Mouse (Mus musculus): ENCODE results near the gene Tfap4. TPM values are rescaled to one million over a fixed set of nuclear protein-coding genes. Genes with fewer than 3 reads are reported as not detected.

Gene Tfap4
- 27.8 and 31.5 TPM in 2 replicates for polyA plus RNA-seq (2016; fragmentation: Nextera tagmentation; extraction: Ambion mirVana)

DNA sequence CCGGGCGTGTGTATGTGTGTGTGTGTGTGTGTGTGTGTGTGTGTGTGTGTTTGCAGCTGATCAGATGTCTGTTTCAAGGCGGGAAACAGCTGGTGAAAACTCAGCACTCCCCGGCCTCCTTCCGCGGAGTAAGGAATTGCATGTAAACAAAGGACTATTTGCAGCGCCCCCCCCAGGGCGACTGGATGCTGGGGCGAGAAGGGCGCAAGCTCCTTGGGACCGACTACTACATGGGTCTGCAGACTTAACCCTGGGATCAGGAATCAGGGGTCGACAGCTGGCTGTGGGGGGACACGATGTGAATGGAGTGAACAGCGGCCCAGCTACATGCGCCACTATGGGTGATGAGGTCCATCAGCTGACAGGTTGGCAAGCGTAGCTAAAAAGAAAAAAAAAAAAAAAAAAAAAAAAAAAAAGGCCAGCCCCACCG lies at the start of gene Tfap4:
TSS of gene Tfap4 (minus strand) at position 140 of the 430 bp plus-strand sequence.
- peak; percentile 17; the same call in 1 of the 2 replicates for ATAC-seq (ENCODE audit: insufficient number of reproducible peaks, insufficient read depth, low FRiP score, low TSS enrichment)
- WGBS: 1% methylated on average over 16 of the region's 17 CpGs

DNA sequence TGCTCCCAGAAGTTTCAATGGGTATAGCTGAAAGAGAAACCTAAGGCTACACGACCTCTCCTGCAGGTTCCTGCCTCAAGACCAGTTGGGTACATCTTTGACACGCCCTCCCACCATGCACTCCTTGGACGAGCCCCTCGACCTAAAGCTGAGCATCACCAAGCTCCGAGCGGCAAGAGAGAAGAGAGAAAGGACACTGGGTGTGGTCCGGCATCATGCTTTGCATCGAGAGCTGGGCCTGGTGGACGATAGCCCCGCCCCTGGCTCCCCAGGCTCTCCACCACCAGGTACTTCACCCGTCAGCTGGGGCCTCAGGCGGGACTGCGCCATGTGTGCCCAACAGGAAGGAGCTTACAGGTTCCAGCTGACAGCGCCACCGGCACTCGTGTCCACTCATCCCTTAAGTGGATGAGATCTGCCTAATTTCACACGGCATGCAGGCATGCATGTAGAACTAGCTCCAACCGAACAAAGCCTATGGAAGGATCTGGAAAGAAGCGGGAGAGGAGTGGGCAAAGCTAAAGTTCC lies 48.9 kb upstream of the Tfap4 start:
- no peak overlapping the region for H3K4me3 ChIP-seq
- H3K36me3 ChIP-seq: peaks cover 46% of the 10 kb centered on the region
- no peak overlapping the region for H3K9ac ChIP-seq
- no peak for ATAC-seq (ENCODE audit: insufficient number of reproducible peaks, insufficient read depth, low FRiP score, low TSS enrichment)
- no peak overlapping the region for H3K4me2 ChIP-seq (replicated peaks)
- no peaks in the 10 kb centered on the region for H3K27me3 ChIP-seq
- H3K4me1 ChIP-seq: peaks cover 46% of the 10 kb centered on the region
- 82% methylated on average over 19 of the region's 19 CpGs for WGBS
- no peak overlapping the region for H3K27ac ChIP-seq
- no peaks in the 10 kb centered on the region for H3K9me3 ChIP-seq

More for the DNA sequence above, at the start of gene Tfap4:
- H3K4me1 ChIP-seq: peaks cover 20% of the 10 kb centered on the region
- H3K27me3 ChIP-seq: no peaks in the 10 kb centered on the region
- no peaks in the 10 kb centered on the region for H3K9me3 ChIP-seq
- H3K9ac ChIP-seq: peak within 1 kb of the TSS; percentile 77
- H3K27ac ChIP-seq: peak within 1 kb of the TSS; percentile 95
- H3K36me3 ChIP-seq: no peaks in the 10 kb centered on the region
- H3K4me2 ChIP-seq (replicated peaks): peak within 1 kb of the TSS; percentile 76
- H3K4me3 ChIP-seq: peak within 1 kb of the TSS; percentile 62

DNA sequence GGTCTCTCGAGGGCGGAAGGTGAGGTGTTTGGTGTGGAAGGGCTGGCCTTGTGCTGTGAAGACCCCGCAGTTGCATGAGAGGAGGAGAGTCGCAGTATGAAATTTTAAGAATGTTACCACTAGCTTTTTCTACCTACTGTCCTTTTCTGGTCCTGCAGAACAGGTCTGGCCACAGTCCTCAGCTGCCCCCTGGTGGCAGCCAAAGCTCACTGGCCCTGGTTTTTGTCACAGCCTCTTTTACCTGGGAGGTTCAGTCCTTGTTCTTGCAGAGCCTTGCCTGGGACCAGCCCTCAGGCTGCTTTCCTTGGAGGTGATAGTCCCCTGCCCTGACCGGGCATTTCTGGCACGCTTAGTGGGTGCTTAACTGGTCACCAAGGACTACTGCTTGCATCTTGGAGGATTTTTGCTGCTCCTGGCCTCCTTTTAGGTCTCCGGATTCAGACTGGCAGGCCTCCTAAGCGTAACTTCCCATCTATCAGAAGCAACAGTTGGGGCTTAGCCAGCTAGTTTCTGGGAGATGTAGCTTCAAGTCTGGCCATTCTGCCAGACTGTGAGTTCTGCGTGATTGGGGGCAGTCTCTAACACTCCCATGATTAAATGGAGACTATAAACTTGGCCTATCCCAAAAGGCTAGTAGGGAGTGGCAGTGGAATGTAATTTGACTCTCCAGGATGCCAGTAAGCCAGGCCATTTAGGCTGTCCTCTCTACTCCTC lies 48.3 kb upstream of the Tfap4 start:
- no peaks in the 10 kb centered on the region for H3K27me3 ChIP-seq
- peaks cover 40% of the 10 kb centered on the region for H3K36me3 ChIP-seq
- 47% methylated on average over 9 of the region's 9 CpGs for WGBS
- H3K9ac ChIP-seq: no peak overlapping the region
- no peak for ATAC-seq (ENCODE audit: insufficient number of reproducible peaks, insufficient read depth, low FRiP score, low TSS enrichment)
- no peaks in the 10 kb centered on the region for H3K9me3 ChIP-seq
- peak overlapping the region; percentile 69 for H3K27ac ChIP-seq
- H3K4me1 ChIP-seq: peaks cover 52% of the 10 kb centered on the region
- no peak overlapping the region for H3K4me3 ChIP-seq
- no peak overlapping the region for H3K4me2 ChIP-seq (replicated peaks)

- no peak for ATAC-seq (ENCODE audit: insufficient number of reproducible peaks, insufficient read depth, low FRiP score, low TSS enrichment)
- 20% methylated on average over 5 of the region's 5 CpGs for WGBS
- peaks cover 30% of the 10 kb centered on the region for H3K36me3 ChIP-seq
- no peak overlapping the region for H3K4me3 ChIP-seq
- no peak overlapping the region for H3K4me2 ChIP-seq (replicated peaks)
- peak overlapping the region; percentile 30; the same call in 1 of the 2 replicates for H3K27ac ChIP-seq
- H3K27me3 ChIP-seq: no peaks in the 10 kb centered on the region
- H3K9ac ChIP-seq: no peak overlapping the region
- peaks cover 65% of the 10 kb centered on the region for H3K4me1 ChIP-seq
- no peaks in the 10 kb centered on the region for H3K9me3 ChIP-seq
Measured at GRCm38 (mm10) chr16:4606431-4607084, 46.9 kb upstream of the Tfap4 start.

DNA sequence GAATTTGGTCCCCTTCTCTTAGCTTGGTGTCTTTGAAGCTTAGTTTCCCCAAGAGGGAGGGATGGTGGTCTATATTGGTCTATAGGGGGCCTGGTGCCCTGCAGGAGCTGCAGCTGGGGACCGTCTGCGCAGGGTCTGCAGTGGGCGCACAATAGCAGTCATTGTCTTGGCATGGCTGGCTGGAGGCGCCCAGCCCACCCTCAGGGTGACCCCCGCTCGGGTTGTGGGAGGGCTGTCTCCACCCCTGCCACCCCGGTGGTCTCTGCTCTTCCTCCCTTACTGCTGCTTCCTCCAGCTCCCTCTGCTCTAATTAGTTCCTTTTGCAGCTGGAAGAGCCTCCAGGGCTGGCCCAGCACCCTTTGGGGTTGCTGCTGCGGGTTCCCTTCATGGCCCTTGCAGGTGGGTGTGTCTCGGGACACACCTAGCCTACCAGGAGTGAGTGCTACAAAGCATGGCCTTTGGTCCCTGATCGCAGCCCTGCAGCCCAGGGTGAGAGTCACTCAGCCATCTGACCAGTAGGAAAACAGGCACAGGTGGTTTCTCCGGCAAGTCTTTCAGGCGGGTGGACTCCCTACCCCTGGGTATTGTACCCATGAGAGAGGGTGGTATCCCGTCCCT lies 46.0 kb upstream of the Tfap4 start:
- H3K36me3 ChIP-seq: peaks cover 22% of the 10 kb centered on the region
- H3K9me3 ChIP-seq: no peaks in the 10 kb centered on the region
- H3K4me1 ChIP-seq: peaks cover 73% of the 10 kb centered on the region
- H3K9ac ChIP-seq: no peak overlapping the region
- ATAC-seq (ENCODE audit: insufficient number of reproducible peaks, insufficient read depth, low FRiP score, low TSS enrichment): no peak
- no peak overlapping the region; the same call in 1 of the 2 replicates for H3K4me2 ChIP-seq (replicated peaks)
- no peaks in the 10 kb centered on the region for H3K27me3 ChIP-seq
- 24% methylated on average over 13 of the region's 13 CpGs for WGBS
- H3K27ac ChIP-seq: peak overlapping the region; percentile 58
- H3K4me3 ChIP-seq: no peak overlapping the region

DNA sequence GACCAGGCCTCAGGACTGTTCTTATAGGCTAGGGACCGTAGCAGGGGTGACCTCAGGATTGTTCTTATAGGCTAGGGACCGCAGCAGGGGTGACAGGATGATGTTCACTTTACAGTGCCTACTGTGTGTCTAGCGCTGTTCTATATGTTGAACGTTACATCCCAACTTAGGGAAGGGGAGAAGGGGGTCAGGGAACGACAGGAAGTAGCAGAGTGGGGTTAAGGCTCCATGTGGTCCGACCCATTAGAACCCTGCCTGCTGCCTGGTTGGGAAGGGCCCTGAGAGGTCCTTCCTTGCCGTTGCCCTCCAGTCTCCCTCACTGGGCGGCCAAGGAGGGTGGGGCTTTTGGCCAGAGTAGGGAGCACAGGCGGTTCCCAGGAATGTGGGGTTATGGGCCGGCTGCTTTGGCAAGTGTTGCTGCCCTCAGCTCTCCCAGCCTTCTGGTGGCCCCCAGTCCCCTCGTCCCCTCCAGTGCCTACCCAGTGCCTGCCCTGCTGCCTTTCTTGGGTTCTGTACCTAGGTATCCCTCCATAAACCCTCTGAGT lies 44.7 kb upstream of the Tfap4 start:
- H3K9me3 ChIP-seq: no peaks in the 10 kb centered on the region
- H3K4me2 ChIP-seq (replicated peaks): no peak overlapping the region
- ATAC-seq (ENCODE audit: insufficient number of reproducible peaks, insufficient read depth, low FRiP score, low TSS enrichment): no peak
- peak overlapping the region; percentile 78; the same call in 1 of the 2 replicates for H3K27ac ChIP-seq
- 60% methylated on average over 11 of the region's 11 CpGs for WGBS
- H3K4me3 ChIP-seq: no peak overlapping the region
- H3K4me1 ChIP-seq: peaks cover 85% of the 10 kb centered on the region
- H3K9ac ChIP-seq: no peak overlapping the region
- H3K27me3 ChIP-seq: no peaks in the 10 kb centered on the region
- peaks cover 11% of the 10 kb centered on the region for H3K36me3 ChIP-seq

DNA sequence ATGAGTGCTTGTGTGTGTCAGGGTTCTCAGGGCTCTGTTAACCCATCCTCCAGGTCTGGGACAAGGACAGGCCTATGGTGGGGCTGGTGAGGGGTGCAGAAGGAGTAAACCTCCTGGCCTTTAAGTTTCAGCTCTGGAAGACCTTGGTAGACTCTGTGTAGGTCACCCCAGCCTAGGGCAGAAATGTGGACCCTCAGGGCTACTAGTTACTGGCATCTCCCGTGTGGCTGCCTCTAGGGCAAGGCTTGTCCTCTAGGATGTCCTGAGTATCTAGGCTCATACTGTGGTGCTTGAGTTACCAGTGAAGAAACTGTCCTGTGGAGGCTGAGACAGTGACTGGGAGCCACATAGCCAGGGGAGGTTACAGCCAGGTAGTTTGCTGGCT lies 43.8 kb upstream of the Tfap4 start:
- 42% methylated on average over 1 of the region's 1 CpGs for WGBS
- no peak for ATAC-seq (ENCODE audit: insufficient number of reproducible peaks, insufficient read depth, low FRiP score, low TSS enrichment)
- Histone ChIP-seq H3K9me3 (no peaks in the 10 kb centered on the region), H3K27me3 (no peaks in the 10 kb centered on the region), H3K4me2 (replicated peaks) (peak overlapping the region; percentile 16; the same call in 1 of the 2 replicates), H3K27ac (peak overlapping the region; percentile 78), H3K4me3 (no peak overlapping the region), H3K9ac (no peak overlapping the region), H3K36me3 (peaks cover 3% of the 10 kb centered on the region; the same call in 1 of the 2 replicates), H3K4me1 (peaks cover 94% of the 10 kb centered on the region)

DNA sequence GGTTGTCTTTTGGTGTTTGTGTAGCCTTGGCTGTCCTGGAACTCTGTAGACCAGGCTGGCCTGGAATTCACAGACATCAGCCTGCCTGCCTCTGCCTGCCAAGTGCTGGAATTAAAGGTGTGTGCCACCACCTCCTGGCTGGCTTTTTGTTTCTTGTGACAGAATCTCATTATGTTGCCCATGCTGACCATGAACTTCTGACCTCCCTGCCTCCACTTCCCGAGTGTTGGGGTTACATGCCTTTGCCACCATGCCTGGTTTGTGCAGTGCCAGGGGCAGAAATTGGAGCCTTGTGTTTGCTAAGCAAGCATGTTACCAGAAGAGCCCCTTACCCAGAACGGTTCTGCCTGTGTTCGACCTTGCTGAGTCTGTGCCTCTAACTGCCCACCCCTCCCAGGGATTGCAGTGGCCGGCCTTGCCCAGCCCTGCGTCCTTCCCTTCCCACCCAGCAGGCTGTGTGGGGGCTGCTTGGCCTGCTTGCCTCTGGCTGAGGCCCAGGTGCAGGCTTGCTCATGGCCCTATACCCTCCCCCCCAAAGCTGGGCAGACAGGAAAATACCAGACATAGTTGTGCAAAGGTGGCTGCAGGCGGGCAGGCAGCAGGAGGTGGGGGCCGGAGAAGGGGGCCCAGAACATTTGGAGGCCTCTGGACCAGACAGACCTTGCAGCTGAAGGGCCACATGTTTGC lies 43.3 kb upstream of the Tfap4 start:
- peak overlapping the region; percentile 16; the same call in 1 of the 2 replicates for H3K4me2 ChIP-seq (replicated peaks)
- 9% methylated on average over 7 of the region's 7 CpGs for WGBS
- no peak for ATAC-seq (ENCODE audit: insufficient number of reproducible peaks, insufficient read depth, low FRiP score, low TSS enrichment)
- no peaks in the 10 kb centered on the region for H3K27me3 ChIP-seq
- H3K27ac ChIP-seq: peak overlapping the region; percentile 78
- no peaks in the 10 kb centered on the region for H3K36me3 ChIP-seq
- H3K9ac ChIP-seq: peak overlapping the region; percentile 15; the same call in 1 of the 2 replicates
- H3K4me3 ChIP-seq: no peak overlapping the region
- H3K9me3 ChIP-seq: no peaks in the 10 kb centered on the region
- peaks cover 96% of the 10 kb centered on the region for H3K4me1 ChIP-seq

GRCm38 (mm10) chr16:4602189-4602588 lies 42.5 kb upstream of the Tfap4 start:
- no peaks in the 10 kb centered on the region for H3K9me3 ChIP-seq
- H3K27ac ChIP-seq: peak overlapping the region; percentile 78
- no peak overlapping the region for H3K4me3 ChIP-seq
- 28% methylated on average over 3 of the region's 3 CpGs for WGBS
- no peaks in the 10 kb centered on the region for H3K27me3 ChIP-seq
- no peak for ATAC-seq (ENCODE audit: insufficient number of reproducible peaks, insufficient read depth, low FRiP score, low TSS enrichment)
- no peak overlapping the region for H3K4me2 ChIP-seq (replicated peaks)
- peaks cover 97% of the 10 kb centered on the region for H3K4me1 ChIP-seq
- H3K9ac ChIP-seq: peak overlapping the region; percentile 20
- H3K36me3 ChIP-seq: no peaks in the 10 kb centered on the region

DNA sequence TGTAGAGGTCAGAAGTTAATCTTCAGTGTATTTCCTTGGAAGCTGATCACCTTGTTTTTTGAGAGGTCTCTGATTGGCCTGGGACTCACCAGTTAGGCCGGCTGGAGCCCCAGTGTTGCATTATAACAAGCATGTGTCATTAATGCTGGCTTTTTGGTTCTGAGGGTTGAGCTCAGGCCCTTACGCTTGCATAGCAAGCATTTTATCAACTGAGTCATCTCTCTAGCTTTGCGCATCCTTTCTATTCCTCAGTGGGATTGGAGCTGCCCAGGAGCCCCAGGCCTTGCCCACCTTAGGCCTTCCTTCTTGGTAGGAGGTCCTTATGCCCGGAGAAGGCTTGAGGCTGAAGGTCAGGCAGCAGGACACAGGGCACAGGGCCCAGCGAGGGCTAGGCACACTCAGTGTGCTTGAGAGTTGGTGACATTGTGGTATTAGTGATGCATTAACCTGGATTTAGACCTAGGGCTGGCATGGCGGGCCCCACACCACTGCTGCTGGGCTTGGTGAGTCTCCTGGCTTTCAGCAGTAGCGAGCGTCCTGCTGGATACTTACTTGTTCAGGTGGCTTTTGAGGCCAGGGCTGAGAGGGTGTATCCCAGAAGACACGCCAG lies 41.2 kb upstream of the Tfap4 start:
- no peaks in the 10 kb centered on the region for H3K27me3 ChIP-seq
- H3K4me1 ChIP-seq: peaks cover 97% of the 10 kb centered on the region
- 72% methylated on average over 9 of the region's 9 CpGs for WGBS
- no peak overlapping the region for H3K4me2 ChIP-seq (replicated peaks)
- no peak overlapping the region for H3K27ac ChIP-seq
- no peaks in the 10 kb centered on the region for H3K36me3 ChIP-seq
- H3K9ac ChIP-seq: no peak overlapping the region
- no peak overlapping the region for H3K4me3 ChIP-seq
- H3K9me3 ChIP-seq: no peaks in the 10 kb centered on the region
- ATAC-seq (ENCODE audit: insufficient number of reproducible peaks, insufficient read depth, low FRiP score, low TSS enrichment): no peak
